Mouse (Mus musculus): ENCODE measurements at regions not wholly inside any gene's neighbourhood (a gene's known extent, or its start where the extent isn't known, plus 50 kb on each side); places are given as distances from the start of the nearest gene placed in this dataset.
"Not testable (repeated sequence)": the region's sequence is repeated elsewhere in the genome, so short reads cannot be mapped to it uniquely, and the experiment has no call there.

GRCm38 (mm10) chr8:98955803-98956202 lies 460.5 kb downstream of the Cdh8 start:
- no peak for DNase-seq

DNA sequence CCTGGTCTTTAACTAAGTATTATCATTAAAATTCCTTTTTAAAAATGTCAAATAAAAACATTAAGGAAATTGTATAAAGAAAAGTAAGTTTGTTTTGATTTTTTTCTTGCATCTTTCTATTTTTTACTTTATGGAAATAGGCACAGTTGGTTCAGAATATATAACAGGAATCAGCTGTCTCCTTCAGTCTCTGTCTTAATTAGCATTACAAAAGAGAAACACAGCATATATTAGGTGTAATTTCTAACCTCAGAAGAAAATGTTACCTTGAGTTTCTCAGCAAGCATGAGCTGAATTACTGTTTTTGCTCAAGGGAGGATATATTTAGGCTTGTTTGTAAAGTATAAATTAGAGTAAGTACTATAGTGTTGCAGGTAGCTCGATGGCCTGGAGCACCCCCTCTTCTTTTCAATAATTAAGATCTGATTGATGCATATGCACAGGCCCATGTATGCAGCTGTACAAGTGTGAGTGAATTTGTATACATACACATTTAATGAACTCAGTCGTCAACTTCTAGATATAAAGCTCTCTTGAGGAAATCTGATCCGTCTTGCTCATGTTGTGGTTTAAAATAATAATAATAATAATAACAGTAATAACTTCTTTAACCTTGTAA lies 503.0 kb downstream of the Cdh8 start:
- no peak for DNase-seq

- DNase-seq: no peak
These were observed 522.9 kb downstream of the Cdh8 start for GRCm38 (mm10) chr8:98893331-98893730.

DNA sequence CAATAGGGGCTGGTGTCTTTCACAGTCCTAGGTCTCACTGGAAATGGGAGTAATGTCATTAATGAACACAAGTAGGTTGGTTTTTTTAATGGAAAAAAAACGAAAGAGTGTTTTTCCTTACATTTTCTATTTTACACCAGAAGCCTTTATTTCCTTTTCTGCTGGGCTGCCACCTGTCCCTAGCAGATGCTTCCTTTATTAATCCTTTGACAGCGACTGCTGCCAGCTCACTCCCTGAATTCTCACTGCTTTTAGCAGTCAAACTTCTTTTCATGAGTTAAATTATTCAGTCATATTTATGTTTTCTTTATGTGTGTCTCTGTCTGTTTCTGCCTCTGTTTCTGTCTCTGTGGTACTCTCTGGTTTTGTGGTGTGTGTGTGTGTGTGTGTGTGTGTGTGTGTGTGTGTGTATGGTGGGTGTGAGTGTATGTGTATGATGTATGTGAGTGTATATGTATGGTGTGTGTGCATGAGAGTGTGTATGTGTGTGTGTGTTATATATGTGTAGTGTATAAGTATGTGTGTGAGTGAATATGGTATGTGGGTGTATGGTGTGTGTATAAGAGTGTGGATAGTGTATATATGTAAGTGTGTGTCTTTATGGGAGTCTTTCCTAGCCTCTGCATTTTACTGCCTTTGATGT lies 554.5 kb downstream of the Cdh8 start:
- no peak for DNase-seq

DNA sequence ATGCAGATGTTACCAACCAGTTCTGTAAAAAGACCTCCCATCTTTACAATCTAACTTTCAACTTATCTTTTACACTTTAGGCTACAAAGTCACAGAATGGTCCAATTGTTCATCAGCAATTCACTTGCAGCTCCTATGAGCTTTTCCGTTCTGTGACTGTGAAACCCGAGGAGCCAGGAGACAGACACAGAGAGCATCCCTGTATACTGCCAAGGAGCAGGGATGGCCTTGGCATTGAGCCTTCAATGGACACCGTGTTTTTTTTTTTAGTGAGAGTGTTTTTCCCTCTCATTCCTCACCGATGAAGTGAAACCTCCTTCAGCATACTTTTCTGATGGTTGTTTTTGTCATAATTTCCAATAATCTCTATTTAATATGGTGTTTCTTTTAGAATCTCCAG lies 555.1 kb downstream of the Cdh8 start:
- DNase-seq: no peak

- DNase-seq: no peak
These were observed 555.9 kb downstream of the Cdh8 start for GRCm38 (mm10) chr8:98860416-98860815.

DNA sequence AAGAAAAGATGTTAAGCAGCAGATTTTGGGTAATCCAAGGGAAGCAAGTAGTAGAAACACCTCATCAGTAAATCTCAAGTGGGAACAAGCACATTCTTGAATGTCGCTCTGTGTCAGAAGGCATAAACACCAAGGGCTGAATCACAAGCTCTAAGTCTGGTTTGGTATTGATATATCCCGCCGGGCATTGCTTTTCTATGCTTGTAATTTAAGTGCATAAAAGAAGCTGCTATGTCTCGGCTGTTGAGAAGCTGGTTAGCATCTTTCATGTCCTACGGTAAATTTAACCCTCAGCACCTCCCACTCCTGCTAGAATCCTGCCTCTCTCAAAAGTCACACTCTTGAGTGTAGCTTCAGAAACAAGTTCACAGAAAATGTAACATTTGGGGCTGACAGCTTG lies 586.8 kb downstream of the Cdh8 start:
- no peak for DNase-seq

DNA sequence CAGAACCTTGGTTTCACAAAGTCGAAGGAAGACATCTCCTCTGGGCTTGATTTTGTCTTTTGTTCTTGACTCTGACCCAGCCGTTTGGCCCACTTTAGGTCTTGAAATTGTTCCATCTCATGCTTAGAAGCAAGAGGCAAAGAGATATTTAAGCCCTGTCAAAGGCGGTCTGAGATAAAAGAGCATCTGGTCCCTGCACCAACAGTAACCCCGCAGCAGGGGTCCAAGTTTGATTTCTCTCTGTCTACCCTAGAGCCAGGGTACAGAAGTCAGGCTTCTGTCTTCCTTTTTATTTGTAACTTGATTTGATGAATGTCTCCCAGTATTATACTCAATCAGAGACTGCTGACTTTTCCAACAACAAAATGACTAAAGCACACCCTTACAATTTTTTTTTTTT lies 587.3 kb downstream of the Cdh8 start:
- DNase-seq: no peak

DNA sequence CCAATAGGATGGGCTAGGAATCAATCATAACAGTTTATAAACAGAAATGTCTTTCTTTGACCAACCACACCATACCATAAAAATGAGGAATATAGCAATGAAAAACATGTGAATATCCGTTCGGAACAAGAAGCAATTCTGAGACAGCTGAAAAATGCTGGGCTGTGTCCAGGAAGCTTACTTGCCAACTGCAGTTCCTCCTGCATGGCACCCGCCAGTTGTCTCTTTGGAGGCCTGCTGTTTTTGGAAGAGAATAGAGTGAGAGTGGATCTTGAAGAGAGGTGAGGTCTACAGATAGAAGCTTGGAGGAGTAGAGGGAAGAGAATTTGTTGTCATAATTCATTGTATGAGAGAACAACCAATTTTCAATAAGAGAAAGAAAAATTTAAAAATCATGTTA lies 604.3 kb downstream of the Cdh8 start:
- no peak for DNase-seq

DNA sequence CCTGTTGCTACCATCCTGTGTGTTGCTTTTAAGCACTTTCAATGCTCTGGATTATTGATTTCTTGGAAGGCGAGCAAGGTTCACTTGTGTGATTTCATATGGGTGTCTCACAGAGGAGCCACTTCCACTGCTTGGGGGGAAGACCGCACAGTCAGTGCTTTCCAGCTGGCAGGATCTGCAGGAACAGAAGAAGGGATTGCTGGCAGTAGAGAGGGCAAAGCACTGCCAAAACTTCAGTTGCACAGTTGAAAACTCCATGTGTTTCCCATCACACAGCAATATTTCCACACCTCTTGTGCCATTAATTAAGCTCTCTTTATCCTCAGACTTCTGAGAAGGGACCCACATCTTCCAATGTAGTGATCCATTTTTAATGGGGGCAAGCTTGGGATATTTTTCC lies 618.8 kb downstream of the Cdh8 start:
- peak; percentile 8 to 41 for DNase-seq

- no peak for DNase-seq
These were observed 649.2 kb downstream of the Cdh8 start for GRCm38 (mm10) chr8:98767036-98767435.

- no peak for DNase-seq
These were observed 659.7 kb downstream of the Cdh8 start for GRCm38 (mm10) chr8:98756596-98756995.

DNA sequence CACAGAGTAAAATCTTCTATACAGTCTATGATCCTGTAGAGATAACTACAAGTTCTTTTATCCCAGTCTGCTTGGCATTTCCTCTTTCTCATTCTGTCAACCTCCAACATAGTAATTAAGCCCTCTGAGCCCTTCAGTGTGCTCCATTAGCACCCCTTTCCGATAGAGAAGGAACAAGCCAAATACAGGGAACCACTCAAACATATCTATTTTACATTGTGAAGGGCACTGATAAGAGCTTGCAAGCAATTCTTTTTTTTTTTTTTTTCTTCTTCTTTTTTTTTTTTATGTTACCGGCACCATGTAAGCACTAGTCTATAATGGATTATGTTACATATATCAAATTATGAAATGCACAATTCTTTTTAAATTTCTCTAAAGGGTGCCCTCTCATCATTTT lies 660.5 kb downstream of the Cdh8 start:
- no peak for DNase-seq

DNA sequence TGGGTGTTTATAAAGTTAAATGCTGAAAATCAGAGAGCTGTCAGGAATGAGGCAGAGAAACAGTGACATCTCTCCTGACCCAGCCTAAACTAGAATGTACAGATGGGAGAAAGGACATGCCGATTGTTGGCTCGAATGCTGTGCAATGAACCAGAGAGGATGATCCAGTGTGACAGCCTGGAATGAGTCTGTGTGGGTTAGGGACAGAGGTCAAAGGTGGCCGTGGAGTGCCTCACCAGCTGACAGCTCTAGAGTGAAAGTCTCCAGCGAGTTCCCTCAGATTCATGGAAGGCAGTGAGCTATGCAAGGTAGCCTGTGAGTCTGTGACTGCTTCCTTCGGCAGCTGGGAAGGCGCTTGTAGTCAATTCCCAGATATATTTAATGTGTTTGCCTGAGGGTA lies 663.9 kb downstream of the Cdh8 start:
- no peak for DNase-seq

GRCm38 (mm10) chr8:98707753-98708152 lies 708.5 kb downstream of the Cdh8 start:
- DNase-seq: no peak

DNA sequence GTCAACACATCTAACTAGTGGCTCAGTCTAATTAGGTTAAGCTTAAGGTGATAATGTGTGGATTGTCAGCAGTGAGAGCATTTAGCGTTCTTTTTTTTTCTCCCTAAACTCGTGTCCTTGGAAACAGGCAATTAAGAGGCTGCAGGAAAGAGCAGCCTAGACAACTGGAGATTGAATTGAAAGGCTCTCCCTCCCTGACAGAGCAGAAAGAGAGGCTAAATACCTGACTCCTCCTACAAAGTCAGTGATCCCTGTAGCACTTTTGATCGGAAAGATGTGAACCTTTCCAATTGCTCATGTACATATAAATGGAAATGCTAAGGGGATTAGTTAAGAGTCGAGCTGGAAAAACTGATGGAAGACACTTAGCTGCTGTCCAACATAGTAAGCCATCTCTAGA lies 710.1 kb downstream of the Cdh8 start:
- no peak for DNase-seq

GRCm38 (mm10) chr8:98685195-98685594 lies 731.1 kb downstream of the Cdh8 start:
- no peak for DNase-seq

GRCm38 (mm10) chr8:98684531-98684930 lies 731.7 kb downstream of the Cdh8 start:
- DNase-seq: no peak

DNA sequence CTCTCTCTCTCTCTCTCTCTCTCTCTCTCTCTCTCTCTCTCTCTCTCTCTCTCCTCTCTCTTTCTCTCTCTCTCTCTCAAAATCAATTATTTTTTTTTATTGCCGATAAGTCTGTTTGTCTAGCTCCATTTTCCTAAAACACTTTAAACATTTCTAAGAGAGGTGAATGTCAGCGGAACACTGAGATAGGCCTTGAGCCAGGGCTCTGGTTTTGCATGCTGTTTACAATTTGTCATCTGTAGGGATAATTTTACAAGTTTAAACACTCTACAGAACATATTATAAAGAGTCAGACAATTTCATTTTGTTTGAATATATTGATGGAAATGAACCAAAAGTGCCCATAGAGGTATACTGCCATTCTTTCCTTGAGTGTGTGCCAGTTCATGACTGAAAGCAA lies 736.2 kb downstream of the Cdh8 start:
- DNase-seq: no peak

DNA sequence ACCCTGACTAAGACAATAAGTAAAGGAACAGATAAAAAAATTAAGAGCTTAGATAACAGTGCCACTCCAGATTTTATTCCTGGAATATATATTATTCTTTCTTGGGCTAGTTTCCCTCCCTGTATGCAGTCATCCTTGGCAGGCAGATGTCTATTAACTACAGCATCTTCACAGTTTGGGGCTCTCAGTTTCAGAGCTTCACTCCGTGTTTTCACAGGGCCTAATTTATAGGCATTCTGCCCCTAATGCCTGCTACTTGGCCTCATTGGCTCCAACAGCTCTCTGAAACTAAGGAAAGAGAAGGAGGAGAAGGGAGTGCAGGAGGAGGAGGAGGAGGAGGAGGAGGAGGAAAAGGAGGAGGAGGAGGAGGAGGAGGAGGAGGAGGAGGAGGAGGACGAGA lies 757.0 kb downstream of the Cdh8 start:
- DNase-seq: no peak

- not testable (repeated sequence) for DNase-seq
These were observed 764.0 kb downstream of the Cdh8 start for GRCm38 (mm10) chr8:98652316-98652715.

- no peak for DNase-seq
These were observed 765.3 kb downstream of the Cdh8 start for GRCm38 (mm10) chr8:98651010-98651409.

DNA sequence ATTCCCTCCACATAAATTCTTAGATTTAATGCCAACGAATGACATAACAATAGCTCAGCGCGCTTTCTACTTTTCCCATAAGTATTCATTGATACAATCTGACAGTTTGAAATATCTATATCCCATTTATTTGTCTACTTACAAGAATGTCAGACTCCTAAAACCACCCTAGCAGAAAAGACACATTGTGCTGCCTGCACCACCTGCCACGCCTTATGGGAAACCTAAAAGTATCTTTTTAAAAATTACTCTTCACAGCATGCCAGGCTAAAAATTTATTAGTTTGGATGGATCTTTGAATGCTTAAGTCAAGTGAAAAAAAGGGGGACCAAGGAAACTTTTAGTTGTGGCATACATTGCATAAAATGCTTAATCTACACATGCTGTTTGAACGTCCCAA lies 788.1 kb downstream of the Cdh8 start:
- DNase-seq: no peak

GRCm38 (mm10) chr8:98613834-98614428 lies 802.3 kb downstream of the Cdh8 start:
- no peak for DNase-seq
